Mouse (Mus musculus) embryonic facial prominence, embryonic 14.5 days (tissue): ENCODE data around the gene Abcc8. TPM values are rescaled to one million over a fixed set of nuclear protein-coding genes. Genes with fewer than 3 reads are reported as not detected.

ENCODE experiments used
- ATAC-seq: fragments of 200-750 bp; cut with Nextera tagmentation; 2 replicates; pipeline ENCODE4 v1.8.0; 2017; ENCODE audit warnings: low read depth, moderate number of reproducible peaks, moderate TSS enrichment
- DNase-seq: peaks from one replicate; pipeline ENCODE4 v3.0.0-alpha.2; 2015; ENCODE audit warnings: low spot score
- H3K27ac ChIP-seq: fragments of 300-500 bp; sonication (generic); replicated peaks from 2 replicates; pipeline ENCODE4 v1.5.1; 2014; ENCODE audit warnings: low read depth, mild to moderate bottlenecking, low read length, moderate library complexity
- H3K27me3 ChIP-seq: fragments of 300-500 bp; sonication (generic); replicated peaks from 2 replicates; pipeline ENCODE4 v1.6.1; 2014; ENCODE audit warnings: low read length; ENCODE audit not compliant: control insufficient read depth, insufficient read depth
- H3K36me3 ChIP-seq: fragments of 300-500 bp; sonication (generic); 2 replicates; pipeline ENCODE4 v1.6.1; 2014; ENCODE audit warnings: low read length, mixed read lengths; ENCODE audit not compliant: control insufficient read depth, insufficient read depth
- H3K4me1 ChIP-seq: fragments of 300-500 bp; sonication (generic); 2 replicates; pipeline ENCODE4 v1.6.1; 2014; ENCODE audit warnings: antibody characterized with exemption, low read length; ENCODE audit not compliant: control insufficient read depth, insufficient read depth
- H3K4me2 ChIP-seq: fragments of 300-500 bp; sonication (generic); 2 replicates; pipeline ENCODE4 v1.6.1; 2014; ENCODE audit warnings: low read depth, mild to moderate bottlenecking, low read length, moderate library complexity, mixed read lengths
- H3K4me3 ChIP-seq: fragments of 300-500 bp; sonication (generic); 2 replicates; pipeline ENCODE4 v1.5.1; 2014; ENCODE audit warnings: low read depth, mild to moderate bottlenecking, low read length
- H3K9ac ChIP-seq: fragments of 300-500 bp; sonication (generic); 2 replicates; pipeline ENCODE4 v1.6.1; 2014; ENCODE audit warnings: low read depth, mild to moderate bottlenecking, low read length, moderate library complexity, mixed read lengths
- H3K9me3 ChIP-seq: fragments of 300-500 bp; sonication (generic); 2 replicates; pipeline ENCODE4 v1.6.1; 2016; ENCODE audit warnings: low read length; ENCODE audit not compliant: control insufficient read depth
- WGBS: fragments of 180-500 bp; shearing (Covaris S2); extraction: QIAGEN DNeasy Blood & Tissue Kit; methylation state at CpG from one replicate; pipeline ENCODE4 v1.1.7; 2014; 5-methylcytosine and 5-hydroxymethylcytosine counted together
- polyA plus RNA-seq: library from polyadenylated mRNA; unstranded; fragments of >200 nt; fragmentation: Nextera tagmentation; extraction: Ambion mirVana; gene quantifications from 2 replicates; pipeline ENCODE4 v1.2.1, GENCODE M21; 2014

The Abcc8 gene
- polyA plus RNA-seq, 1 experiment from 2014 or later: 2.8 TPM

GRCm38 (mm10) chr7:46147417-46147816, 32.4 kb downstream of the Abcc8 start:
- no peaks in the 10 kb centered on the region for H3K27me3 ChIP-seq
- WGBS: 85% methylated on average over 7 of the region's 7 CpGs
- ATAC-seq: no peak

GRCm38 (mm10) chr7:46146675-46147308, 33.0 kb downstream of the Abcc8 start:
- H3K36me3 ChIP-seq: no peaks in the 10 kb centered on the region
- no peak for ATAC-seq
- no peaks in the 10 kb centered on the region for H3K9me3 ChIP-seq

More at GRCm38 (mm10) chr7:46147417-46147816, 32.4 kb downstream of the Abcc8 start:
- DNase-seq: no peak
- Histone ChIP-seq H3K36me3 (no peaks in the 10 kb centered on the region), H3K27ac (no peak overlapping the region), H3K4me3 (no peak overlapping the region), H3K9ac (no peak overlapping the region), H3K4me1 (no peaks in the 10 kb centered on the region), H3K4me2 (no peak overlapping the region), H3K9me3 (no peaks in the 10 kb centered on the region)

GRCm38 (mm10) chr7:46144061-46144460, 35.8 kb downstream of the Abcc8 start:
- DNase-seq (no peak), ATAC-seq (no peak)
- H3K9me3 ChIP-seq: no peaks in the 10 kb centered on the region
- no peak overlapping the region for H3K27ac ChIP-seq
- WGBS: 76% methylated on average over 8 of the region's 8 CpGs
- no peaks in the 10 kb centered on the region for H3K27me3 ChIP-seq
- no peaks in the 10 kb centered on the region for H3K36me3 ChIP-seq
- no peak overlapping the region for H3K9ac ChIP-seq
- no peak overlapping the region for H3K4me2 ChIP-seq
- no peaks in the 10 kb centered on the region for H3K4me1 ChIP-seq
- H3K4me3 ChIP-seq: no peak overlapping the region

More at GRCm38 (mm10) chr7:46146675-46147308, 33.0 kb downstream of the Abcc8 start:
- H3K27me3 ChIP-seq: no peaks in the 10 kb centered on the region
- no peak overlapping the region for H3K27ac ChIP-seq
- WGBS: 75% methylated on average over 7 of the region's 7 CpGs
- H3K4me2 ChIP-seq: no peak overlapping the region
- H3K9ac ChIP-seq: no peak overlapping the region
- H3K4me1 ChIP-seq: no peaks in the 10 kb centered on the region
- no peak overlapping the region for H3K4me3 ChIP-seq
- no peak for DNase-seq

- H3K4me1 ChIP-seq: no peaks in the 10 kb centered on the region
- ATAC-seq: no peak
Observed at GRCm38 (mm10) chr7:46138329-46138930, 41.4 kb downstream of the Abcc8 start.

GRCm38 (mm10) chr7:46133858-46134257, 46.0 kb downstream of the Abcc8 start:
- Histone ChIP-seq H3K27me3 (no peaks in the 10 kb centered on the region), H3K4me2 (no peak overlapping the region), H3K4me1 (0 out of 2 replicates have a peak, but pooled peaks cover 4% of the 10 kb centered on the region), H3K9ac (no peak overlapping the region), H3K36me3 (no peaks in the 10 kb centered on the region), H3K9me3 (no peaks in the 10 kb centered on the region), H3K4me3 (no peak overlapping the region), H3K27ac (no peak overlapping the region)
- WGBS: 24% methylated on average over 7 of the region's 7 CpGs
- DNase-seq: no peak
- no peak for ATAC-seq

More at GRCm38 (mm10) chr7:46138329-46138930, 41.4 kb downstream of the Abcc8 start:
- 36% methylated on average over 7 of the region's 7 CpGs for WGBS
- no peak overlapping the region for H3K27ac ChIP-seq
- H3K4me3 ChIP-seq: no peak overlapping the region
- no peaks in the 10 kb centered on the region for H3K9me3 ChIP-seq
- H3K9ac ChIP-seq: no peak overlapping the region
- DNase-seq: no peak
- H3K4me2 ChIP-seq: no peak overlapping the region
- H3K27me3 ChIP-seq: no peaks in the 10 kb centered on the region
- H3K36me3 ChIP-seq: no peaks in the 10 kb centered on the region

- Histone ChIP-seq H3K4me1 (0 out of 2 replicates have a peak, but pooled peaks cover 4% of the 10 kb centered on the region), H3K9ac (no peak overlapping the region), H3K27me3 (no peaks in the 10 kb centered on the region), H3K36me3 (no peaks in the 10 kb centered on the region), H3K9me3 (no peaks in the 10 kb centered on the region), H3K27ac (no peak overlapping the region), H3K4me2 (no peak overlapping the region), H3K4me3 (no peak overlapping the region)
- no peak for ATAC-seq
- DNase-seq: no peak
- 89% methylated on average over 12 of the region's 12 CpGs for WGBS
Observed at GRCm38 (mm10) chr7:46132229-46132628, 47.6 kb downstream of the Abcc8 start.

- Histone ChIP-seq H3K9ac (no peak overlapping the region), H3K4me2 (no peak overlapping the region), H3K27me3 (no peaks in the 10 kb centered on the region), H3K9me3 (no peaks in the 10 kb centered on the region), H3K36me3 (no peaks in the 10 kb centered on the region), H3K27ac (no peak overlapping the region), H3K4me3 (no peak overlapping the region), H3K4me1 (0 out of 2 replicates have a peak, but pooled peaks cover 4% of the 10 kb centered on the region)
- DNase-seq (no peak), ATAC-seq (no peak)
- WGBS: 52% methylated on average over 8 of the region's 8 CpGs
Observed at GRCm38 (mm10) chr7:46131806-46132205, 48.0 kb downstream of the Abcc8 start.

GRCm38 (mm10) chr7:46131266-46131665, 48.6 kb downstream of the Abcc8 start:
- DNase-seq (no peak), ATAC-seq (no peak)
- WGBS: 12% methylated on average over 3 of the region's 3 CpGs
- no peak overlapping the region for H3K9ac ChIP-seq
- H3K4me1 ChIP-seq: 0 out of 2 replicates have a peak, but pooled peaks cover 4% of the 10 kb centered on the region
- H3K4me2 ChIP-seq: no peak overlapping the region
- no peaks in the 10 kb centered on the region for H3K36me3 ChIP-seq
- H3K4me3 ChIP-seq: no peak overlapping the region
- no peaks in the 10 kb centered on the region for H3K9me3 ChIP-seq
- H3K27me3 ChIP-seq: no peaks in the 10 kb centered on the region
- H3K27ac ChIP-seq: no peak overlapping the region

GRCm38 (mm10) chr7:46130723-46131122, 49.1 kb downstream of the Abcc8 start:
- Histone ChIP-seq H3K9ac (no peak overlapping the region), H3K27me3 (no peaks in the 10 kb centered on the region), H3K27ac (no peak overlapping the region), H3K4me3 (no peak overlapping the region), H3K4me1 (0 out of 2 replicates have a peak, but pooled peaks cover 4% of the 10 kb centered on the region), H3K36me3 (no peaks in the 10 kb centered on the region), H3K4me2 (no peak overlapping the region), H3K9me3 (no peaks in the 10 kb centered on the region)
- no peak for DNase-seq
- 69% methylated on average over 7 of the region's 7 CpGs for WGBS
- ATAC-seq: no peak
